Mouse (Mus musculus) bone marrow macrophage, adult 2 months (primary cell): ENCODE results near the gene Myod1. TPM values are rescaled to one million over a fixed set of nuclear protein-coding genes. Genes with fewer than 3 reads are reported as not detected.
A peak's percentile ranks its signal among the peaks of the same experiment; 100 is the strongest.

Experiments
- H3K27ac ChIP-seq: 2 replicates; pipeline ENCODE4 v1.5.1; 2012; ENCODE audit warnings: low read depth, low read length; ENCODE audit not compliant: insufficient read depth
- H3K4me1 ChIP-seq: 2 replicates; pipeline ENCODE4 v1.6.1; 2012; ENCODE audit warnings: low read length; ENCODE audit not compliant: control insufficient read depth, insufficient read depth
- H3K4me3 ChIP-seq: 2 replicates; pipeline ENCODE4 v1.5.1; 2012; ENCODE audit warnings: mild to moderate bottlenecking, low read length, moderate library complexity; ENCODE audit not compliant: insufficient read depth
- CTCF ChIP-seq: IDR thresholded peaks from 2 replicates; pipeline ENCODE4 v1.5.1; 2012; ENCODE audit warnings: low read depth, mild to moderate bottlenecking, low read length, moderate library complexity
- POLR2A ChIP-seq: IDR thresholded peaks from 2 replicates; pipeline ENCODE4 v1.6.1; 2012; ENCODE audit warnings: mild to moderate bottlenecking, low read depth, low read length, borderline replicate concordance
- polyA plus RNA-seq: library from polyadenylated mRNA; stranded (reverse); fragments of >200 nt; gene quantifications from 2 replicates; pipeline ENCODE4 v1.2.4, GENCODE M21; 2012; ENCODE audit not compliant: missing spikeins, insufficient read depth, insufficient read length

Myod1 gene
- polyA plus RNA-seq, 1 experiment: not detected

DNA sequence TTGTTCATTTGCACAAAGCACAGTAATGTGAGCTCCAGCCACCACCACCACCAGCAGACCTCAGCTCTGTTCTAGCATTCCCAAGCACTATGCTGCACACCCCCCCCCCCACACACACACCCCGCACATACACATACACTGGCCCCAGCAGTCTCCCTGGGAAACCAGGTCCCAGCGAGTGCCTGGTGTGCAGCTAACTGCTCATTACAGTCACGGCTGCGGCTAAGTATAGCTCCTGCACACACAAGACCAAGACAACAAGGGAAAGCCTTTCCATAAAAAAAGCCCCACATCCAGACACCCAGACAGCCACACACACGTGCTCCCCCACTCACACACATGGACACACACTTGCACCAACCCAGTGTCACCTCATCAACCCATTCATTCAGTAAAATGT is 36.5 kb downstream of the Myod1 start:
- Histone ChIP-seq H3K4me1 (no peaks in the 10 kb centered on the region), H3K4me3 (no peak overlapping the region), H3K27ac (no peak overlapping the region)
- TF ChIP-seq POLR2A (no peak), CTCF (no peak)

DNA sequence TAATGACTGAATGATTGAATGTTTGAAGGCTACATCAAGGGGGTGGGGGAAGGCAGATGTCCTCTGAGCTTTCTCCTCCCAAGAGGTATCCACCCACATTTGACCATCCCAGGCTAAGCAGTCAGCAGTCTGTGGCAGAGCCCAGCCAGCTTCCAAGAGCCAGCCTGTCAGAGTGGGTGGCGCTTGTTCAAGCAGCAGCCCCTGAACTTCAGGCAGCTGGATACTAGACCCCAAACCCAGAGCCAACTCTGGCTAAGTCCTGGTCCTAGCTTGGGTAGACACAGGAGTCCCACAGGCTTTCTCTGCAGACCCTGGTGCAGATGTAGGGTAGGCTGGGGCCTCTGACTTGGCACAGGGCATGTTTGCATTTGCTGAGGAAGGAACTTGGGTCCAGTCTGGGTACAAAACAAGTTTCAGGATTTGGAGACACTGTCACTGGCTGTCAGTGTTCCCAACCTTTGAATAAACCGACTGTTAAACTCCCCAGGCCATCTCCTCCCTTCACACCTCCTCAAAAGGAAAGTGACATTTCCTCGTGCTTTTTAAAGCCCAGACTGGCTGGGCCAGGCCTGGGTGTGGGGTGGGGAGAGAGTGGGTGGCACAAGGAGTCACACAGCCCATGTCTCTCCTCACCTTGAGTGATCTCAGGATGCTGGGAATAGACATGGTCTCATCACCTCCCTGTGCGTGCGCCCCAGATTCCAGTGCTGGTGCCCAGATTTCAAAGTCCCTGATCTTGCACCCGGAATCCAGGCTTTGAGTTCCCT is 37.9 kb downstream of the Myod1 start:
- TF ChIP-seq POLR2A (no peak), CTCF (no peak)

DNA sequence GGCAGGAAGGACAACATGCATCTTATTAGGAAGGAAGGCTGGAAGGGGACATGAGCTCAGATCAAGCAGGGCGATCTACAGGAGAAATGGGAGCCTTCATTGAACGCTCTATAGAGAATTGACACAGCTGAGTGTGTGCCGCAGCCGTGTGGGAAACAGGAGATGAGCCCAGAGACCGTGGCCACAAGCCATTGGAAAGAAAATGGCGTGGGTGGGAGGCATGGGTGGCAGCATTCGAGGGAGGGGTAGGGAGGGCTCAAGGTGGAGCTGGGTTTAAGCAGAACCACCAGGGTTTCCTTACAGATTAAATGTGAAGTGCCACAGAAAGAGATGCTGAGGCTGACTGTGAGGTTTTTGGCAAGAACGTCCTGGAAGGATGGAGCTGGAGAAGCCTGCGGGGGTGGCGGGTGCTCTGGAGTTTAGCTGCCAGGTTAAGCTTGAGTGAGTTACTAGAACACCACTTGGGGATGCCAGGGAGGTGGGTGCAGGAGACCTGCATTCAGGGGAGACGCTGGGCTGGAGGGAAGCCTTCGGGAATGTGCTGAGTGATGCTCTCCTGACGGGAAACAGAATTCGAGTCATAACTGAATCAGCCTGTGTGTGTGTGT is 39.6 kb downstream of the Myod1 start:
- Histone ChIP-seq H3K4me1 (no peaks in the 10 kb centered on the region), H3K27ac (no peak overlapping the region), H3K4me3 (no peak overlapping the region)
- no peak for TF ChIP-seq CTCF
- TF ChIP-seq POLR2A: no peak

More for the DNA sequence above, 37.9 kb downstream of the Myod1 start:
- Histone ChIP-seq H3K27ac (no peak overlapping the region), H3K4me3 (no peak overlapping the region), H3K4me1 (no peaks in the 10 kb centered on the region)

DNA sequence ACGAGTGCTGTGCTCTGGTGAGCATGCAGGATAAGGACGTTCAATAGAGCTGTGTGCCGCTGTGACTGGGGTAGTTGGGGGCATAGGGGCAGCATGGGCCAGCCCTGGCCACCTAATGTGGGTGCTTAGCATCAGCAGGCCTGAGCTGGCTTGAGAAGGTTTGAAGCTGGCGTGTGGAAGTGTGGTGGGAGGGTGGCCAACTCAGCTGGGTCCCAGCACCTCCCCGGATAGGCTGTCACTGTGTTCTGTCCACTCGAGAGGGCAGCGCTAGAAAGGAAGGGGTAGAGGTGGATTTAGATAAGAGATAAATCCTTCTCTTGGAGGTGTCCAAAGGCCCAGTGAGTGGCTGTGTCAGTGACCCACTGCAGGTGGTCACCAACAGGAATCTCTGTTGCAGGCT is 41.2 kb downstream of the Myod1 start:
- Histone ChIP-seq H3K4me1 (no peaks in the 10 kb centered on the region), H3K27ac (no peak overlapping the region), H3K4me3 (no peak overlapping the region)
- TF ChIP-seq POLR2A: no peak

DNA sequence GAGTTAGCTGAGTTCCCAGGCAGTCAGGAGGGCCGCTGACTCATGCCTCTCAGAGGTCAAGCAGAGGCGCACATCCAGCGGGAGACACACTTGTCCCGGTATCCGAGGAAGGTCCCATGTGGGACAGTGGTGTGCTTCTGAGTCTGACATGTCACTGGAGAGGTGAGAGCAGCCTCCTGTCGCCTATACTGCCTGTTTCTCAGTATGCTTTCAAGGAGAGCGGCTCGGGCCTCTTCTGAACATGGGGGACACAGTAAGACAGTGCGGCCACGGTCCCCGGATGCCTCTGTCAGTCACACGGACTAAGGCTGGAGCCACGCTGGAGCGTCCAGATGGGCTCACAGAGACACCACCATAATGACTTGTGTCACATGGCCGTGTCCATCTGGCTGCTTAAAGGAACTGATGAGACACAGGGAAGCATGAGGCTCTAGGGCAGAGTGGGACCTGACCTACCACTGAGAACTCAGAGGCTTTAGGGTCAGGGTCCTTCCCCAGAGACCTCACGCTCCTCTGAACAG is 41.9 kb downstream of the Myod1 start:
- TF ChIP-seq CTCF (no peak), POLR2A (no peak)
- H3K4me1 ChIP-seq: no peaks in the 10 kb centered on the region
- no peak overlapping the region for H3K4me3 ChIP-seq
- no peak overlapping the region for H3K27ac ChIP-seq

DNA sequence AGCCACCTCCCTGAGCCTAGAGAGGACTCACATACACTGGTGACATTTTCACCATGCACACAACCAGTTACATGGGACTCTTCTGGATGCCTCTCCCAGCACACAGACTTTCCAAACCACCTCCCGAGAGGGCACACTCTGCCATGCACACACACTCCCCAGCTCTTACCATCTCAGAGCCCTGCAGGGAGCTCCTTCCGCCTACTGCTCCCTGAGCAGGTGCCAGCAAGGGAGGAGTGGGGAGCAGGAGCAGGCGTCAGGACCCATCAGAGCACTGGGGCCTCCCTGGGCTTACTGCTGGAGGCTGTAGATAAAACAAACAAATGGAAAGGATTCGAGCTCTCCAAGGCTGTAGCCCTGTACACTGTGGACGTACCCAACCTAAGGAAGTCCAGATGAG is 45.3 kb downstream of the Myod1 start:
- Histone ChIP-seq H3K4me1 (no peaks in the 10 kb centered on the region), H3K4me3 (no peak overlapping the region), H3K27ac (no peak overlapping the region)
- TF ChIP-seq POLR2A: no peak
- TF ChIP-seq CTCF: no peak

DNA sequence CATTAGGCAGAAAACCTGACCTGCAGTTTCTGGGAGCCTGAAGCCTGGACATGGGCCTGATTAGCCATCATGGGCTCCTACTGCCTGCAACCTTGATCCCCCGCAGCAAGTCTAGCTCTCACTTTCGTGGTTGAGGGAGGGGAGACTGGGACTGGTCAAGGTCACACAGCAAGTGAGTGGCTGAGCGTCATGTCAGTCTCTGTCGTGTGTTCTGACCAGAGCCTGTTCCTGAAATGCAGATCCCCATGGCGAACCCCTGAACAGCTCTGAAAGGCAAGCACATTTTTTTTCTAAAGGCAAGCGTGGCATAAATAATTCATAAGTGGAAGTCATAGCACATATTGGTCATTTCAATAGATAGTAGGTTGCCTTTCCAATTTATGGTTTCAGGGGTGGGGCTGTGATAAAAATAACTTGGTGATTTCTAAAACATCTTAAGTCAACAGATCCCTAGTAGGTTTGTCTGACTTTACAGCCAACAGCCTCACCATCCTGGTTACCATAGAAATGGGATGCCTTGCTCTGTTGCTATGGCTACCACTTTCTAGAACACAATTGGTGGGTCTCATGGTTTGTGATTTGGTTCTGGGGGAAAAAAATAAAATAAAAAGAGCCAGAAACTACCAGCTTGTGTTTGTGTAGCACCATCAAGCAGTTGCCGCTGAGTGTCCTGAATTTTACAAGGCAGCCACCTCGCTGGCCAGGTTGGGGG is 45.9 kb downstream of the Myod1 start:
- TF ChIP-seq POLR2A (no peak), CTCF (no peak)
- H3K4me1 ChIP-seq: no peaks in the 10 kb centered on the region
- no peak overlapping the region for H3K27ac ChIP-seq
- H3K4me3 ChIP-seq: no peak overlapping the region

DNA sequence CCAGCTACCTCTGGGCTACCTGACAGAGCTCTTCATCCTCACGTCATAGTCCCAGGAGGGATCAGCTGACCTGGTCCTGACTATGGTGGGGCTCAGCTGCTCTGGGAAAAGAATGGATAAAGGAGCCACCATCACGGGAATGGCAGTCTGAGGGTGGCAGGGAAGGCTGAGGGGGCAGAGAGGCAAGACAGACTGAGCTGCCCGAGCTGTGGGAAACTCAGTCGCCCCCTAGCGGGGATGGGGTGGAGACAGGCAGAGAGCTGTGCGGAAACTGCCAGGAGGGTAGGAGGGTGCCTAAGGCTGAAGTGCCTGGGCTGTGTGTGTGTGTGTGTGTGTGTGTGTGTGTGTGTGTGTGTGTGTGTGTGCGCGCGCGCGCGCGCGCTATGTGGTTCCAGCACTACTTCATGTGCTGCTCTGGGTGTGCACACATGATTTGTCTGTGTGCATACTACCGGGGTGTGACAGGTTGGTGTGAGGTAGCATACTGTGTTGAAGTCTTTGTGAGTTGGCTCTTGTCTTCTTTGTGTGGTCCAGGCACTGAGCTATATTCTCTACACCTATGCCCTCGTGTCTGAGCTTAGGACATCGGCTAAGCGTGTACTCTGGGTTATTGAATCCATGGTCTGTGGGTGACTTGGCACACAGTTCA is 46.6 kb downstream of the Myod1 start:
- Histone ChIP-seq H3K4me3 (no peak overlapping the region), H3K27ac (no peak overlapping the region), H3K4me1 (no peaks in the 10 kb centered on the region)
- no peak for TF ChIP-seq POLR2A
- peak; percentile 72 for TF ChIP-seq CTCF

DNA sequence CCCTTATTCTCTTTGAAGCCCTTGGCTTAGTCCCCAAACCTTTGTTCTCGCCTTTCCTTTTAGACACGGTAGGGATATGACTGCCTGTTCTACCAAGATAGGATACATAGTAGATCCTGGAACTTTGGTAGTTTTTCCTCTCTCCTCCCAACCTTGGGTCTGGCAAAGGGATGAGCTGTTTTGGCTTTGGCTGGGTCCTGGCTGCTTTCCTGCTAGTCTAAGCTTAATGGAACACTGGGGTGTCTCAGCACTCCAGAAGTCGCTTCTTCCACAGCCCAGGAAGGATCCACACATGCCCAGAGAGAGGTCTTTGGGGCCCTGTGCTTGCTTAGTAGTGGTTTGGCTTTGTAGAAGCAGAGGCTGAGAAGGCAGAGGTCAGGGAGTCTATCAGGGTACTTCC is 47.7 kb downstream of the Myod1 start:
- Histone ChIP-seq H3K4me3 (no peak overlapping the region), H3K4me1 (no peaks in the 10 kb centered on the region), H3K27ac (no peak overlapping the region)
- TF ChIP-seq POLR2A (no peak), CTCF (no peak)
